ENCODE assay signal across 9 mouse cellular contexts in genomic region chr14:105979544-105980323, GRCm38 (mm10).
DNase-seq lines count a peak whose midpoint lies in the region; ATAC-seq lines count a peak whose summit lies in the region.
"Had no signal": no experiment of that assay in that cellular context is flagged by ENCODE, and none has a peak within 500 bp of the region (broad histone marks: within the 10 kb centered on the region; RNA-seq: fewer than 3 reads in every experiment).

No protein-coding gene starts in this region.

- H3K36me3 ChIP-seq in liver, embryonic 12.5 days = no peaks in the 10 kb centered on the region
- H3K36me3 ChIP-seq in forebrain, embryonic 14.5 days (ENCODE audit: control insufficient read depth, insufficient read depth, low read length) = no peaks in the 10 kb centered on the region
- H3K36me3 ChIP-seq: G1E had no signal

- peaks cover 4% of the 10 kb centered on the region; the same call in 1 of the 2 replicates for H3K9me3 ChIP-seq in liver, embryonic 12.5 days (replicated peaks)
- no peaks in the 10 kb centered on the region for H3K9me3 ChIP-seq in forebrain, embryonic 14.5 days (replicated peaks; ENCODE audit: control insufficient read depth, low read length)

- no peak overlapping the region for H3K9ac ChIP-seq in liver, embryonic 12.5 days
- no peak overlapping the region for H3K9ac ChIP-seq in forebrain, embryonic 14.5 days (ENCODE audit: low read length)

- ATAC-seq in liver, embryonic 12.5 days = no peak
- ATAC-seq in forebrain, embryonic 14.5 days = peak; percentile 37; the same call in 1 of the 2 replicates
- ATAC-seq in frontal cortex, adult (ENCODE audit: low TSS enrichment) = no peak

- H3K27ac ChIP-seq in liver, embryonic 12.5 days = no peak overlapping the region
- H3K27ac ChIP-seq in forebrain, embryonic 14.5 days (ENCODE audit: low read depth, low read length) = no peak overlapping the region

- 72% methylated on average over 15 of the region's 15 CpGs for WGBS in liver, embryonic 12.5 days (ENCODE audit: insufficient replicate concordance)
- 43% methylated on average over 15 of the region's 15 CpGs for WGBS in forebrain, embryonic 14.5 days

- DNase-seq in liver = peak; percentile 5
- peak; percentile 45 for DNase-seq in forebrain, embryonic 14.5 days (ENCODE audit: low spot score)
- peak; percentile 16 for DNase-seq in kidney, adult 18-20 months
- DNase-seq in mesoderm, embryonic 11.5 days (ENCODE audit: low read depth, low spot score) = peak; percentile 11
- no peak for DNase-seq in yolk sac, embryonic 10.5 days (ENCODE audit: low spot score)
- DNase-seq in layer of hippocampus, adult 11-12 months (ENCODE audit: low spot score) = no peak

- H3K4me1 ChIP-seq in liver, embryonic 12.5 days = no peaks in the 10 kb centered on the region
- H3K4me1 ChIP-seq in forebrain, embryonic 14.5 days (ENCODE audit: control insufficient read depth, insufficient read depth, low read length) = 0 out of 2 replicates have a peak, but pooled peaks cover 2% of the 10 kb centered on the region

- H3K4me2 ChIP-seq in liver, embryonic 12.5 days = no peak overlapping the region
- peak overlapping the region; percentile 4; the same call in 1 of the 2 replicates for H3K4me2 ChIP-seq in forebrain, embryonic 14.5 days (ENCODE audit: low read length)

- no peaks in the 10 kb centered on the region for H3K27me3 ChIP-seq in liver, embryonic 12.5 days (replicated peaks)
- H3K27me3 ChIP-seq in forebrain, embryonic 14.5 days (replicated peaks; ENCODE audit: control insufficient read depth, insufficient read depth, low read length) = no peaks in the 10 kb centered on the region

- no peak overlapping the region for H3K4me3 ChIP-seq in liver, embryonic 12.5 days
- no peak overlapping the region for H3K4me3 ChIP-seq in forebrain, embryonic 14.5 days (ENCODE audit: low read depth, low read length)

Comparison
In these comparisons a context has a peak if more than half of its experiments do, and no peak if none do; other contexts are left out.
1. DNase-seq: peak in liver (single experiment), forebrain, embryonic 14.5 days (single experiment), kidney, adult 18-20 months (single experiment) and mesoderm, embryonic 11.5 days (single experiment); none in yolk sac, embryonic 10.5 days (single experiment) and layer of hippocampus, adult 11-12 months (single experiment).